Mouse (Mus musculus) heart, embryonic 14.5 days (tissue): Measurements from ENCODE around the gene Efna2. TPM values are rescaled to one million over a fixed set of nuclear protein-coding genes. Genes with fewer than 3 reads are reported as not detected.

Experiments used
- ATAC-seq: fragments of 200-750 bp; cut with Nextera tagmentation; 2 replicates; pipeline ENCODE4 v1.8.0; 2017; ENCODE audit warnings: low read depth, moderate TSS enrichment; ENCODE audit not compliant: insufficient number of reproducible peaks, insufficient read depth, low FRiP score
- H3K27ac ChIP-seq, 2 experiments: fragments of 200-500 bp in 1 of 2; fragments of 300-500 bp in 1 of 2; sonication (generic) in 1 of 2; replicated peaks in 1 of 2; 2 replicates each; pipeline ENCODE4 v1.5.1; 2012 to 2014; ENCODE audit warnings: low read depth in 2 of 2, low read length in 2 of 2, control low read depth in 1 of 2, mild to moderate bottlenecking in 1 of 2, mixed read lengths in 1 of 2; ENCODE audit not compliant: control insufficient read depth in 1 of 2, insufficient read depth in 1 of 2
- H3K27me3 ChIP-seq: fragments of 300-500 bp; sonication (generic); 2 replicates; pipeline ENCODE4 v1.6.1; 2014; ENCODE audit warnings: mild to moderate bottlenecking, low read length, control low read depth; ENCODE audit not compliant: control insufficient read depth, insufficient read depth
- H3K36me3 ChIP-seq: fragments of 300-500 bp; sonication (generic); 2 replicates; pipeline ENCODE4 v1.6.1; 2014; ENCODE audit warnings: mild to moderate bottlenecking, control low read depth, low read length, mixed read lengths; ENCODE audit not compliant: control insufficient read depth, insufficient read depth
- H3K4me1 ChIP-seq, 2 experiments: fragments of 200-500 bp in 1 of 2; fragments of 300-500 bp in 1 of 2; sonication (generic) in 1 of 2; 2 replicates each; pipeline ENCODE4 v1.6.1; 2012 to 2014; ENCODE audit warnings: low read length in 2 of 2, control low read depth in 1 of 2, mixed read lengths in 1 of 2; ENCODE audit not compliant: control insufficient read depth in 2 of 2, insufficient read depth in 2 of 2
- H3K4me2 ChIP-seq: fragments of 300-500 bp; sonication (generic); 2 replicates; pipeline ENCODE4 v1.6.1; 2014; ENCODE audit warnings: mild to moderate bottlenecking, low read length
- H3K4me3 ChIP-seq, 2 experiments: fragments of 200-500 bp in 1 of 2; fragments of 300-500 bp in 1 of 2; sonication (generic) in 1 of 2; 2 replicates each; pipeline ENCODE4 v1.5.1; 2012 to 2014; ENCODE audit warnings: low read length in 2 of 2, mild to moderate bottlenecking in 2 of 2, control low read depth in 1 of 2, low read depth in 1 of 2, moderate library complexity in 1 of 2; ENCODE audit not compliant: control insufficient read depth in 1 of 2, insufficient read depth in 1 of 2
- H3K9ac ChIP-seq: fragments of 300-500 bp; sonication (generic); 2 replicates; pipeline ENCODE4 v1.6.1; 2014; ENCODE audit warnings: mild to moderate bottlenecking, low read length
- H3K9me3 ChIP-seq: fragments of 300-500 bp; sonication (generic); 2 replicates; pipeline ENCODE4 v1.6.1; 2016; ENCODE audit warnings: low read length, control low read depth; ENCODE audit not compliant: control insufficient read depth
- WGBS: fragments of 180-500 bp; shearing (Covaris S2); extraction: QIAGEN DNeasy Blood & Tissue Kit; methylation state at CpG from one replicate; pipeline ENCODE4 v1.1.7; 2014; 5-methylcytosine and 5-hydroxymethylcytosine counted together
- polyA plus RNA-seq: library from polyadenylated mRNA; unstranded; fragments of >200 nt; fragmentation: Nextera tagmentation; extraction: Ambion mirVana; gene quantifications from 2 replicates; pipeline ENCODE4 v1.2.1, GENCODE M21; 2014

Efna2 gene
- polyA plus RNA-seq, 1 experiment from 2014 or later: 10.1 TPM

GRCm38 (mm10) chr10:80134421-80134820, 44.9 kb upstream of the Efna2 start:
- H3K4me3 ChIP-seq: no peak overlapping the region
- ATAC-seq: no peak
- 0 out of 2 replicates have a peak, but pooled peaks cover 3% of the 10 kb centered on the region for H3K9me3 ChIP-seq
- H3K4me1 ChIP-seq: peaks cover 18 to 45% of the 10 kb centered on the region in 2 experiments
- 74% methylated on average over 9 of the region's 9 CpGs for WGBS
- H3K27ac ChIP-seq: no peak overlapping the region
- no peak overlapping the region for H3K9ac ChIP-seq
- peaks cover 34% of the 10 kb centered on the region for H3K36me3 ChIP-seq
- H3K4me2 ChIP-seq: no peak overlapping the region
- H3K27me3 ChIP-seq: peaks cover 31% of the 10 kb centered on the region

DNA sequence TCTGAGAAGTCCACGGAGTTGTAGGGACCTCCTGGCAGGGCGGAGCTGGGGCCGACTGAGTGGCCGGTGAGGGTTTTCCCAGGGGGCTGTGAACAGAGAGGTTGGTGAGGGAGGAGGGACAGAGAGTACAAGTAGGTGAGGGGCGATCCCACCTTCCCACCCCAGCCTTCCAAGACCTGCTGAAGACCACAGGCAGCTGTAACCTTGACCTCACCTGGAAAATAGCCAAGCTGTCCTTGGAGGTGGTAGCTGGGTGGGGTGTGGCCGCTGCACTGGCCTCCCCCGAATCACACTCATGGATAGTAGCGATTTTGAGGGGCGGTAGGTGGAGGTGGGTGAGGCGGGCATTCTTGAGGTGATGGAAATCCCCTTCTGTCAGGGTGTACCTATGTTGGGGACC, 44.1 kb upstream of the Efna2 start:
- WGBS: 86% methylated on average over 10 of the region's 10 CpGs
- Histone ChIP-seq H3K9ac (no peak overlapping the region), H3K27me3 (peaks cover 31% of the 10 kb centered on the region)

GRCm38 (mm10) chr10:80135641-80136040, 43.6 kb upstream of the Efna2 start:
- 88% methylated on average over 1 of the region's 1 CpGs for WGBS
- H3K27me3 ChIP-seq: peaks cover 31% of the 10 kb centered on the region
- H3K27ac ChIP-seq: no peak overlapping the region
- H3K4me2 ChIP-seq: no peak overlapping the region
- H3K4me1 ChIP-seq: peaks cover 18 to 45% of the 10 kb centered on the region in 2 experiments
- 0 out of 2 replicates have a peak, but pooled peaks cover 3% of the 10 kb centered on the region for H3K9me3 ChIP-seq
- no peak overlapping the region for H3K4me3 ChIP-seq
- no peak overlapping the region for H3K9ac ChIP-seq
- peaks cover 21% of the 10 kb centered on the region for H3K36me3 ChIP-seq
- ATAC-seq: no peak

More for the DNA sequence above, 44.1 kb upstream of the Efna2 start:
- Histone ChIP-seq H3K9me3 (0 out of 2 replicates have a peak, but pooled peaks cover 3% of the 10 kb centered on the region), H3K4me1 (peaks cover 18 to 45% of the 10 kb centered on the region in 2 experiments), H3K4me3 (no peak overlapping the region), H3K36me3 (peaks cover 26% of the 10 kb centered on the region), H3K27ac (no peak overlapping the region), H3K4me2 (no peak overlapping the region)
- no peak for ATAC-seq

DNA sequence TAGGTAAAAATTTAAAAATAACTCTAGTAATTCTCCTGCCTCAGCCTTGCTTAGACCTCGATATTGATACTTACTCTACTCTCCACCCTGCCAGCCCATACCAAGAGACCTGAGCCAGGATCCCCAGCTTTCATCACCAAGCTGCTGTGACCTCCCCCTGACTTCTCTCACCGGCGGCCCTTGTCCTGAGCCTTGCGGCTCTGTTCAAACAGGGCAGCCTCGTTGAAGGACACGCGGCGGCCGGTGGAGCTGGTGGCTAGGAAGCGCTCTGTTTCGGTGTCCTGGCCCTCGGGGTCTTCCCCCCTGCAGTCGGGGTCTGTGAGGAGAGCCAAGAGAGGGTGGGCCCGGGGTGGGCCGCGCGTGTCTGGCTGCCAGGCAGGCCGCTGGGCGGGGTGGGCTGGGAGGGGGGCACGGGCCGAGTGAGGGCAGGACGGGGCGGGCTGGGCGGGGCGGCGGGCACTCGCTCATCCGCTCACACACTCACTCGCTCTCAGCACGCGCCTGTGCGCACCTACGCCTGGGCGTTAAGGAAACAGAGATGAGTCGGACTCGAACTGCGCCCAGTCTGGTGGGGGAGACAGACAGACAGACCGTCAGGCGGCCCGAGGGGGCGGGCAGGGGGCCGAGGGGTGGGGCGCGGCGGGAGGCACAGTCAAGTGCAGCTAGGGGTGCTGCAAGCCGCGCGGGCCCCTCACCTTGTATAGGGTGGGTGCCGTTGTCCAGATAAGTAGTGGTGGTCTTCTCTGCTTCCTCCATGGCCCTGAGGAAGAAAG, 42.9 kb upstream of the Efna2 start:
- Histone ChIP-seq H3K27me3 (peaks cover 31% of the 10 kb centered on the region), H3K4me1 (peaks cover 18 to 45% of the 10 kb centered on the region in 2 experiments), H3K4me2 (peak overlapping the region; percentile 99), H3K4me3 (peak overlapping the region; percentile 1 to 64), H3K36me3 (peaks cover 14% of the 10 kb centered on the region), H3K27ac (no peak overlapping the region), H3K9ac (peak overlapping the region; percentile 25; the same call in 1 of the 2 replicates), H3K9me3 (0 out of 2 replicates have a peak, but pooled peaks cover 3% of the 10 kb centered on the region)
- ATAC-seq: no peak
- 15% methylated on average over 48 of the region's 49 CpGs for WGBS

- H3K9me3 ChIP-seq: 0 out of 2 replicates have a peak, but pooled peaks cover 3% of the 10 kb centered on the region
- H3K36me3 ChIP-seq: peaks cover 7% of the 10 kb centered on the region
- no peak for ATAC-seq
- 6% methylated on average over 28 of the region's 29 CpGs for WGBS
- peaks cover 18 to 45% of the 10 kb centered on the region in 2 experiments for H3K4me1 ChIP-seq
- peak overlapping the region; percentile 79; the same call in 1 of the 2 replicates for H3K9ac ChIP-seq
- peaks cover 31% of the 10 kb centered on the region for H3K27me3 ChIP-seq
- H3K4me3 ChIP-seq: peak overlapping the region; percentile 13 to 64
- H3K4me2 ChIP-seq: peak overlapping the region; percentile 99
- H3K27ac ChIP-seq: no peak overlapping the region
Observed at GRCm38 (mm10) chr10:80136952-80137625, 42.2 kb upstream of the Efna2 start.

DNA sequence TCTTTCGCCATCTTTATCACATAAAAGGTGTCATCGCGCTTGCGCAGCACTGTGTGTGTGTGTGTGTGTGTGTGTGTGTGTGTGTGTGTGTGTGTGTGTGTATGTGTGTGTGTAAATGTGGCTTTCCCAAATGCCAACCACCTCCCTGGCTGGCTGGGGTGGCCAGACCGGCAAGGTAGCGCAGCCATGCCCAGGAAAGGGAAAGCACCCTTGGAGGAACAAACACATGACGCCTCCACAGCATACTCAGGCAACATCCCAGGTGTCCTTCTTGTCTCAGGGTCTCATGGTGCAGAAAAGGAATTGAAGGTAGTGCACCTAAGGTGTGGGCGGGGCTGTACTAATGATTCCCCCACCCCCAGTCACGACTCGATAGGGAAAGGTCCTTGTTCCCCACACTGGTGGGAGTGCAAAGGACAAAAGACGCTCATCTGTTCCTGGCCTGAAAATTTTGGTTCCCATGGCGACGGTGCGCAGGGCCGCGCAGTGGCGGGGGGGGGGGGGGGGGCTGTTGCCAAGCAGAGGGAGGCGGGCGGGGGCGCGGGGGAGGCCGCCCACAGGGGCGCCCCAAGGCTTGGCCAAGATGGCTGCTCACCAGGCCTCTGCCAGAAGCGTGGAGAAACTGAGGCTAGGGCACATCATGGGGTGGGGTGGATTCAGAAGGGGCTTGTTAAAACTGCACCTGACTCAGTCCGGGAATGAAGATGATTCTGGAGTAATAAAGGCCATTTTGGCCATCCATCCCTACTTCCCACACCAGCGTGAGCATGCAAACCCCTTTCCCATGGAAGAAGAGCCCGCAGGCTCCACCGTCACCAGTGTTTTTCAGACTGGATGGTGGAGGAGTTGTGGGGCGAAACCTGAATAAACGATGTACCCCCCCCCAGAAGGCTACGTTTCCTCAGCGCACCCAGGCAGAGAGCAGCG, 41.4 kb upstream of the Efna2 start:
- peak overlapping the region; percentile 79 for H3K9ac ChIP-seq
- peaks cover 31% of the 10 kb centered on the region for H3K27me3 ChIP-seq
- ATAC-seq: no peak
- peaks cover 20 to 45% of the 10 kb centered on the region in 2 experiments for H3K4me1 ChIP-seq
- WGBS: 6% methylated on average over 25 of the region's 33 CpGs
- peak overlapping the region; percentile 99 for H3K4me2 ChIP-seq
- H3K9me3 ChIP-seq: 0 out of 2 replicates have a peak, but pooled peaks cover 3% of the 10 kb centered on the region
- H3K4me3 ChIP-seq: peak overlapping the region; percentile 58 to 64
- H3K36me3 ChIP-seq: peaks cover under 1% of the 10 kb centered on the region; the same call in 1 of the 2 replicates
- H3K27ac ChIP-seq: no peak overlapping the region
